Mouse (Mus musculus) heart, adult 11 months (tissue): Measurements from ENCODE around the gene Arvcf.

ENCODE experiments used
- DNase-seq: peaks from one replicate; pipeline ENCODE4 v3.0.0; 2022

Gene Arvcf

GRCm38 (mm10) chr16:18411026-18411649, 63.2 kb downstream of the Arvcf start:
- DNase-seq = peak; percentile 94

GRCm38 (mm10) chr16:18411802-18412476, 64.0 kb downstream of the Arvcf start:
- peak; percentile 99 for DNase-seq

GRCm38 (mm10) chr16:18413032-18413816, 65.2 kb downstream of the Arvcf start:
- DNase-seq = peak; percentile 94

GRCm38 (mm10) chr16:18416094-18416761, 68.2 kb downstream of the Arvcf start:
- peak; percentile 98 for DNase-seq

GRCm38 (mm10) chr16:18416837-18417236, 68.9 kb downstream of the Arvcf start:
- DNase-seq = peak; percentile 85

GRCm38 (mm10) chr16:18417491-18417890, 69.5 kb downstream of the Arvcf start:
- no peak for DNase-seq

- peak; percentile 93 for DNase-seq
Measured at GRCm38 (mm10) chr16:18418756-18419602, 71.0 kb downstream of the Arvcf start.

- peak; percentile 80 for DNase-seq
Measured at GRCm38 (mm10) chr16:18419603-18420026, 71.6 kb downstream of the Arvcf start.

- DNase-seq = peak; percentile 81
Measured at GRCm38 (mm10) chr16:18420571-18420970, 72.6 kb downstream of the Arvcf start.

- DNase-seq = peak; percentile 74
Measured at GRCm38 (mm10) chr16:18423203-18423914, 75.4 kb downstream of the Arvcf start.

GRCm38 (mm10) chr16:18423915-18424265, 75.9 kb downstream of the Arvcf start:
- peak; percentile 87 for DNase-seq

- peak; percentile 85 for DNase-seq
Measured at GRCm38 (mm10) chr16:18424364-18425045, 76.5 kb downstream of the Arvcf start.

- peak; percentile 92 for DNase-seq
Measured at GRCm38 (mm10) chr16:18425475-18426214, 77.7 kb downstream of the Arvcf start.

GRCm38 (mm10) chr16:18426215-18426791, 78.3 kb downstream of the Arvcf start, which contains the start of gene Txnrd2:
Txnrd2 (plus strand) TSS chr16:18426384.
- peak; percentile 99 for DNase-seq

- DNase-seq = no peak
Measured at GRCm38 (mm10) chr16:18426802-18427280, 78.9 kb downstream of the Arvcf start, which contains the start of gene Comt. Comt (minus strand) TSS chr16:18426852.

GRCm38 (mm10) chr16:18428011-18428515, 80.1 kb downstream of the Arvcf start:
- DNase-seq = no peak

- no peak for DNase-seq
Measured at GRCm38 (mm10) chr16:18428516-18429042, 80.6 kb downstream of the Arvcf start.

GRCm38 (mm10) chr16:18429641-18430040, 81.7 kb downstream of the Arvcf start:
- DNase-seq = no peak

GRCm38 (mm10) chr16:18430641-18431212, 82.7 kb downstream of the Arvcf start:
- DNase-seq = no peak
